Mouse (Mus musculus) embryonic facial prominence, embryonic 10.5 days (tissue): ENCODE data around the gene Cxcl16. TPM values are rescaled to one million over a fixed set of nuclear protein-coding genes. Genes with fewer than 3 reads are reported as not detected.
"Not testable (repeated sequence)": the region's sequence is repeated elsewhere in the genome, so short reads cannot be mapped to it uniquely, and the experiment has no call there.

Experiments
- DNase-seq: peaks from one replicate; pipeline ENCODE4 v3.0.0-alpha.2; 2017; ENCODE audit warnings: low spot score
- H3K27ac ChIP-seq: fragments of 300-500 bp; sonication (generic); replicated peaks from 2 replicates; pipeline ENCODE4 v1.5.1; 2016; ENCODE audit warnings: mild to moderate bottlenecking
- H3K27me3 ChIP-seq: fragments of 300-500 bp; sonication (generic); replicated peaks from 2 replicates; pipeline ENCODE4 v1.6.1; 2016; ENCODE audit warnings: low read depth, mild to moderate bottlenecking; ENCODE audit not compliant: poor library complexity, severe bottlenecking
- H3K36me3 ChIP-seq: fragments of 300-500 bp; sonication (generic); replicated peaks from 2 replicates; pipeline ENCODE4 v1.6.1; 2016; ENCODE audit warnings: mild to moderate bottlenecking, moderate library complexity
- H3K4me1 ChIP-seq: fragments of 300-500 bp; sonication (generic); 2 replicates; pipeline ENCODE4 v1.6.1; 2016
- H3K4me3 ChIP-seq: fragments of 300-500 bp; sonication (generic); 2 replicates; pipeline ENCODE4 v1.5.1; 2016; ENCODE audit warnings: mild to moderate bottlenecking, moderate library complexity
- H3K9me3 ChIP-seq: fragments of 300-500 bp; sonication (generic); 2 replicates; pipeline ENCODE4 v1.6.1; 2016; ENCODE audit warnings: mild to moderate bottlenecking
- WGBS: fragments of 180-500 bp; shearing (Covaris S2); methylation state at CpG from one replicate; pipeline ENCODE4 v1.1.7; 2016; 5-methylcytosine and 5-hydroxymethylcytosine counted together
- polyA plus RNA-seq: library from polyadenylated mRNA; unstranded; fragments of >200 nt; fragmentation: Nextera tagmentation; extraction: Ambion mirVana; gene quantifications from 2 replicates; pipeline ENCODE4 v1.2.1, GENCODE M21; 2016

Cxcl16 gene
- polyA plus RNA-seq, 1 experiment from 2014 or later = 0.39 TPM

DNA sequence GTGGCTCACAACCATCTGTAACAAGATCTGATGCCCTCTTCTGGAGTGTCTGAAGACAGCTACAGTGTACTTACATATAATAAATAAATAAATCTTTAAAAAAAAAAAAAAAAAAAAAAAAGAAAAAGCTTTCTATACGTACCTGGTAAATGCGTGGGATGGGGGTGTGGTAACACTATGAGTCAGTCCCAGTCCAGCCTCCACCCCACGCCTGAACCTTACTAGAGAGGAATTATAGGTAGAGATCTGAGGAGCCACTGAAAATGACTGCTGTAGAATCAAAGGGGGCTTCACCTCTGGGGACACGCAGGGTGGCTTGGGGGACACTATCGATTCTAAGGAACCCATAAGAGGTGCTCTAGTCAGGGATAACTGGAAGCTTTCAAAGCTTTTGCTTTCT, 13.5 kb upstream of the Cxcl16 start:
- not testable (repeated sequence) for H3K4me1 ChIP-seq, H3K9me3 ChIP-seq, H3K27me3 ChIP-seq, H3K36me3 ChIP-seq, H3K27ac ChIP-seq, H3K4me3 ChIP-seq, DNase-seq
- WGBS = 94% methylated on average over 5 of the region's 5 CpGs

DNA sequence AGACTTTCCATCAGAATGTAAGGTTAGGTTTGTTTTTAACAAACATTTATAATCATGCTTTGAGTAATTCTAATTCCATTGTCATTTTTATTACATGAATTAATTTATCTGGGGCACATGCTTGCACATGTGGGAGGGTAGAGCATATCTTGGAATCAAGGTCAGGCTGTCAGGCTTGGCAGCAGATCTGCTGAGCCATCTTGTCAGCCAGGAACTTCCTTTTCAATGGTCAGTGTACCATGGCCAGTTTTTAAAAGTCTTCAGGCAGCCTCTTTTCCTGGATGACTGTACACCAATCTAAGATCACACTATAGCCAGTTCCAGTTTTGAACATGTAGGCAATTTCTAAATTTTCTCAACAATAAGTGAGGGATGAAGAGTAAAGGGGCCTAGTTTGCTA, 12.9 kb upstream of the Cxcl16 start:
- H3K36me3 ChIP-seq = no peaks in the 10 kb centered on the region
- no peaks in the 10 kb centered on the region for H3K4me1 ChIP-seq
- no peak overlapping the region for H3K4me3 ChIP-seq
- peaks cover 4% of the 10 kb centered on the region; the same call in 1 of the 2 replicates for H3K27me3 ChIP-seq
- H3K9me3 ChIP-seq = no peaks in the 10 kb centered on the region
- no peak overlapping the region for H3K27ac ChIP-seq
- no peak for DNase-seq

DNA sequence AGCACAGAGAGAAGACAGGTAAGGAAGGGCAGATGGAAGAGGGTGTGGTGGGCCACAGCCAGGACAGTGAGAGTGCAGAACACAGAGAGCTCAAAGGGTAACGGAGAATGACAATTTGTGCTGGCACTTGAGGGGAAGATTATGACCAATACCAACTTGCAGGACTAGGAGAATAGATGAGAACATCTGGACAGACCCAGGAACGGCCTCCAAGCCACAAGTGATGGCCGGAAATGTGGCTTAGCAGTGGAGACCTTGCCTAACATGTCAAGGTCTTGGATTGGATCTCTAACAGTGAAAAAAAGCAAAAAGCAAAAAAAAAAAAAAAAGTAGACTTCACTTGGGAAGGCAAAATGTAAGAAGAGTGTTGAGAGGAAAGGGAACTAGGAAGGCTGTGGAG, 10.0 kb upstream of the Cxcl16 start:
- Histone ChIP-seq H3K36me3 (no peaks in the 10 kb centered on the region), H3K4me3 (no peak overlapping the region), H3K4me1 (peaks cover 13% of the 10 kb centered on the region), H3K9me3 (no peaks in the 10 kb centered on the region), H3K27me3 (peaks cover 34% of the 10 kb centered on the region), H3K27ac (no peak overlapping the region)
- WGBS = 89% methylated on average over 3 of the region's 3 CpGs
- no peak for DNase-seq

DNA sequence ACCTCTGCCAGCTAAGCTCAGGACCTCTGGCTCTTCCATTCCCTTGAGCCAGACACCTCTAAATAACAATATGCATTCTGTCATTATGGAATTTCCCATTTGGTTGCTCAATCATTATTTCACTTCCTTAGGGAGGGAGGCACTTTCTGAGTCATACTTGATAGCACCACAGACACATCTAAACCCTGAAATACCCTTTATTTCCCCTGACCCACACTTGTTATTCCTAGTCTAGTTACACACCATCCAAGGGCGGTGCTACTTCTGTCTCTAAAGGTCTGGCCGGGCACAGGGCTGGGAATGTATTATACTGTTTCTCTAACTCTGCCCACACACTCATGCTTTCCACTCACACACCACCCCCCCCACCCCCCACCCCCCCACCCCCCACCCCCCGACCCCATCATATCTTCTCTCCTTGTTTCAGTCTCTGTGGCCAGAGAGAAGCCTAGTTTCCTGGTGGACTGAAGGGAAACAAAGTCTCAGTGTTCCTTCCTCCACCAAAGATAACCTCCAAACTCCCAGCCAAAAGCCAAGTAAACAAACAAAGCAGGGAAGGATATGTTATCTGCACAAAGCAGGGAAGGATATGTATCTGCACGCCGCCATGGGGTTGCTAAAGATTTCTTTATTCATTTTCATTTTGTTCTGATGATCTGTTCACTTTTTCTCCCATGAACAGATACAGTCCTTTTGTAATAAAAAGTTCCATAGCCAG, 8.3 kb upstream of the Cxcl16 start:
- Histone ChIP-seq H3K27ac (no peak overlapping the region), H3K4me3 (no peak overlapping the region), H3K4me1 (peaks cover 19% of the 10 kb centered on the region), H3K36me3 (no peaks in the 10 kb centered on the region), H3K9me3 (no peaks in the 10 kb centered on the region), H3K27me3 (peaks cover 51% of the 10 kb centered on the region)
- 86% methylated on average over 5 of the region's 5 CpGs for WGBS
- DNase-seq = no peak

DNA sequence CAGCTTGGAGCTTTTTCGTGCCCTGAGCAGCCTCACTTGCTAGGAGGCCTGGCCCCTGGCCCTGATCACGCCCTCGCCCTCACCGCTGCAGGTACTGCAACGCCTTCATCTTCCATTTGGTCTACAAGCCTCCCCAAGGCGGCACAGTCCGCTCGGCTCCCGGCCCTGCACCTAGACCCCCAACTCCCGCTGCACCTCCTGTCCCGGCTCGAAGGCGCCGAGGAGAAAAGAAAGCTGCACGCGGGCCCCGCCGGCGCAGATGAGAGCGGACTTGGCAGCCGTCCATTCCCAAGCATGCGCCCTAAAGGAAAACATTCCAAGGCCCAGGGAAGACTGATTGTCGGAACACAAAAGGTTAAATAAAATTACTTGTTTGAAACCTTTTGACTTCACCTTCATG, 6.0 kb upstream of the Cxcl16 start:
- H3K36me3 ChIP-seq = no peaks in the 10 kb centered on the region
- no peaks in the 10 kb centered on the region for H3K9me3 ChIP-seq
- peak; percentile 26 for DNase-seq
- peaks cover 73% of the 10 kb centered on the region for H3K27me3 ChIP-seq
- H3K4me1 ChIP-seq = peaks cover 19% of the 10 kb centered on the region
- 14% methylated on average over 23 of the region's 23 CpGs for WGBS
- H3K27ac ChIP-seq = peak overlapping the region; percentile 57
- H3K4me3 ChIP-seq = peak overlapping the region; percentile 38

DNA sequence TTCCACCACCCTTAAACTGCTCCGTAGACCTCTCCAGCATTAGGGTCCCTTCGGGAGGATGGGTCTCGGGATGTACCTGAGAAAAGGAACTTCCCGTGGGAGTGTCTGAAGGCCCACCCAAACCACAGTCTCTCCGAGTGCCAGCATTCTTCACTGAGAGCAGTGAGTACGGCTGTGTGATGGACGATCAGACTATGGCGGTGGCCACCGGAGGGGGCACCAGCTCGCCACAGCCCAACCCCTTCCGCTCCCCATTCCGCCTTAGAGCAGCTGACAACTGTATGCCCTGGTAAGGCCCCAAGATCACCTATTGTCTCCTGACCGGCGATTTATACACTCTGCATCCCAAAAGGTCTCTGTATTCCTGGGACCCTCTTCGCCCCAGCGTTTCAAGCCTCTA, 5.4 kb upstream of the Cxcl16 start:
- H3K9me3 ChIP-seq = no peaks in the 10 kb centered on the region
- peak overlapping the region; percentile 38 for H3K4me3 ChIP-seq
- H3K4me1 ChIP-seq = peaks cover 19% of the 10 kb centered on the region
- H3K27ac ChIP-seq = peak overlapping the region; percentile 57; the same call in 1 of the 2 replicates
- H3K27me3 ChIP-seq = peaks cover 79% of the 10 kb centered on the region
- DNase-seq = peak; percentile 45
- no peaks in the 10 kb centered on the region for H3K36me3 ChIP-seq
- 23% methylated on average over 16 of the region's 16 CpGs for WGBS

DNA sequence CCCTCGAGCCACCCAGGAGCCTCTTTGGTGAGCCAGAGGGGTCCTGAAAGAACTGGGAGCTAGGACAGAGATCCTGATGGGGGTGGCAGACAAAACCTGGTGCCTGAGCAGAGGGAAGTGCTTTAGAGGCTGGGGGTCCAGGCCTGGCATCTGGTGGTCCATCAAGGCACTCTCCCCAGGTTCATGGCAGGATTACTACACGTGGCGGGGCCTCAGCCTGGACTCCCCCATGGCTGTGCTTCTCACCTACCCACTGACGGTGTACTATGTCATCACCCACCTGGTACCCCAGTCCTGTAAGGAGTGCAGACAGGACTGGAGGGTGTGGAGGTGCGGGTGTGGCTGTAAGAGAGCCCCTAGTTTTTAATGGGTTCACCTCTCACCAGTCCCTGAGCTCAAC, 4.2 kb upstream of the Cxcl16 start:
- peaks cover 29% of the 10 kb centered on the region for H3K4me1 ChIP-seq
- H3K4me3 ChIP-seq = no peak overlapping the region
- DNase-seq = no peak
- H3K9me3 ChIP-seq = no peaks in the 10 kb centered on the region
- no peak overlapping the region for H3K27ac ChIP-seq
- 68% methylated on average over 5 of the region's 5 CpGs for WGBS
- H3K36me3 ChIP-seq = no peaks in the 10 kb centered on the region
- H3K27me3 ChIP-seq = peaks cover 91% of the 10 kb centered on the region

DNA sequence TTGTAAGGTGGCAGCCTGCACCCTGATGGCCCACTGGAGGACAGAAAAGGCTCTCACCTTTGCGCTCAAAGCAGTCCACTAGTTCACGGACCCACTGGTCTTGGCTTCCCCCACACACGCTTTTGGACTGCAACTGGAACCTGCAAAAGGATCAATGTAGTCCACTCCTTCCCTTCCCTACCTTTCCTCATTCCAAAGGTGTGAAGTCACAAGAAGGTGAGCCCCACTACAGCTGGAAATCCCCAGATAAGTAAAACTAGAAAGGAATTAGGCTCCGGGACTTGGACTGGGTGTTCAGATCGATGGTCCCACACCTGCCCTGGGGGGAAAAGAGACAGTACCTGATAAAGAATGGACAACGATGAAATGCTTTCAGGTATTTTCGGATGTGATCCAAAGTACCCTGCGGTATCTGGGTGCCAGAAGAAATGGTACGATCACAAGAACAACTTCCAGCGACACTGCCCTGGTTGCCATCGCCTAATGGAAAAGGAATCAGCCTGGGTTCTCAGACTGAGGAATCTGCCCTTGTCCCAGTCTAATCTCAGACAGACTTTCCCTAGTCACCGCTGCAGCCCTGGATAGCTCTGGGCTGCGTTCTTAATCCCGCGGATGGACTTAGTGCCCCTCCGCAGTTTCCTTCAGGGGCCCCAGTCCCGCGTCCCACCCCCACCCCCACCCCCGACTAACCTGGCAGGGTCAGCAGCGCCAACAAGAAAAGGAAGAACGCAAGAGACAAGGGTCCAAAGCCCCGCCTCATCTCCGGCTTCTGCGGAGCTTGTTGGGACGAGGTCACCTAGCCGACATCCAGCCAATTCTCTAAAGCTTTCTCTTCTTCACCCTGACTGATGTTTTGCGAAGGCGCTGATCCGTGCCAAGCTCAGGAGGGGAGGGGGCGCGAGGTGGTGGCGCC, 840 bp downstream of the Cxcl16 start, which contains the start of gene Zmynd15:
Zmynd15 (plus strand) TSS at position 746 of the 913 bp plus-strand sequence.
- Histone ChIP-seq H3K4me1 (peaks cover 14% of the 10 kb centered on the region), H3K36me3 (peaks cover 7% of the 10 kb centered on the region), H3K9me3 (no peaks in the 10 kb centered on the region), H3K27me3 (peaks cover 64% of the 10 kb centered on the region), H3K4me3 (peak within 1 kb of the TSS; percentile 65), H3K27ac (peak within 1 kb of the TSS; percentile 44; the same call in 1 of the 2 replicates)
- peak; percentile 20 for DNase-seq
- 19% methylated on average over 32 of the region's 32 CpGs for WGBS

DNA sequence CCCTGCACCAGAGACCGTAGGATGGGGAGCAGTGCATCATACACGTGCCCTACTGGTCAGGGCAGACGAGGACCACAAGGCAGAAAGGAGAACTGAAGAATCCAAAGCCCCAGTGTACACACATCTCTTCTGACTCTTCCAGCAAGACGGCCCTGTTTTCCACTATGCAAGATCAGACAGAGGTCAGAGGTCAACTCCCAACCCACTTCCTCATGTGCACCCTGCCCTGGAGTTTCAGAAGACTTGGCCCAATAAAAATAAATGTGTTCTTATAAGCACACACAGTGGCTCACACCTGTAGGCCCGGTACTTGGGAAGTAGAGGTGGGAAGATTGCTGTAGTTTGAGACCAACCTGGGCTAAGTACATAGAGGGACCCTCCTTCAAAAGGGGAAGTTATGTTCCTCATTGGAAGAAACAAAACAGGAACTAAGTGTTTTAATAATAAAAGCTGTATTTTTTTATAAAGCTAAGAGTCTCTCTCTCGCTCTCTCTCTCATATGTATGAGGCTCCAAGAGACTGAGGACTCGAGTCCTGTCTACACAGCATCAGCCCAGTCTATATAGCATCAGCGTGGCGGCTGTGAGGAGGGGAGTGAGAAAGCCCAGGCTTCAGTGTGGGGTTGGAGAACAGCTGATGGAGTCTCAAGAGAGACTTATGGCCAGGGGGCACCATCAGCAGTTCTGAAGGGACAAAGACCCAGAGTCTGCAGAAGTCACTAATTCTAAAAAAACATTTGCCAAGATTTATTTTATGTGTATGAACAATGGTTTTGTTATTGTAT, 6.3 kb downstream of the Cxcl16 start:
- no peak for DNase-seq
- no peaks in the 10 kb centered on the region for H3K9me3 ChIP-seq
- no peak overlapping the region for H3K27ac ChIP-seq
- H3K4me1 ChIP-seq = peaks cover 19% of the 10 kb centered on the region
- 86% methylated on average over 9 of the region's 9 CpGs for WGBS
- peaks cover 17% of the 10 kb centered on the region for H3K36me3 ChIP-seq
- H3K27me3 ChIP-seq = peaks cover 9% of the 10 kb centered on the region
- peak overlapping the region; percentile 30; the same call in 1 of the 2 replicates for H3K4me3 ChIP-seq

DNA sequence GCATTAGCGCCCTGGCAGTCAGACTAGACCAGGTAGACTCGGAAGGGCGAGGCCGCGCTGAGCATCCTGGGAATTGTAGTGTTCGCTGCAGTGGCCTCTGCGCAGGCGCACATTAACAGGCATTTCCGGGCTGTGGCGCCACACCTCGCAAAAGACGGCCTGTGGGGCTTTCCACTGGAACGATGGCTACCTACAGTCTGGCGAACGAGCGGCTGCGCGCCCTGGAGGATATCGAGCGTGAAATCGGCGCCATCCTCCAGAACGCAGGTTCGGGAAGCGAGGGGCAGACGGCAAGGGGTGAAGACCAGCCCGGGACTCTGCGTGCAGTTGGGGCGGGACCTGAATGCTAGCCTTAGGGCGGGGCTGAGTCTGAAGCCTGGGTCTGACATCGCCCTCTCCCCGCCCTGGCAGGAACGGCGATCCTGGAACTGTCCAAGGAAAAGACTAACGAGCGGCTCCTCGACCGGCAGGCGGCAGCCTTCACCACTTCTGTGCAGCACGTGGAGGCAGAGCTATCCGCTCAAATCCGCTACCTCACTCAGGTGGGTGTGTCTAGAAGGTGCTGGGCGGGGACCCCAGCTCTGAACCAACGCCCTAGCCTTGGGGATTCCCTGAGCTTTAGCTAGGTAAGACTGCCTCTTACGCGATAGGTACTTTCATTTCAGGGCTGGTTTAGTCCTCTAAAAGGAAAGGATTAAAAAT, 7.8 kb downstream of the Cxcl16 start, which contains the start of gene Med11:
Med11 (plus strand) TSS at position 123 of the 702 bp plus-strand sequence.
- peak within 1 kb of the TSS; percentile 82 for H3K4me3 ChIP-seq
- no peaks in the 10 kb centered on the region for H3K27me3 ChIP-seq
- under 1% methylated on average over 46 of the region's 46 CpGs for WGBS
- peaks cover 19% of the 10 kb centered on the region for H3K4me1 ChIP-seq
- DNase-seq = peak; percentile 96
- H3K27ac ChIP-seq = peak within 1 kb of the TSS; percentile 97
- H3K9me3 ChIP-seq = no peaks in the 10 kb centered on the region
- H3K36me3 ChIP-seq = peaks cover 17% of the 10 kb centered on the region

DNA sequence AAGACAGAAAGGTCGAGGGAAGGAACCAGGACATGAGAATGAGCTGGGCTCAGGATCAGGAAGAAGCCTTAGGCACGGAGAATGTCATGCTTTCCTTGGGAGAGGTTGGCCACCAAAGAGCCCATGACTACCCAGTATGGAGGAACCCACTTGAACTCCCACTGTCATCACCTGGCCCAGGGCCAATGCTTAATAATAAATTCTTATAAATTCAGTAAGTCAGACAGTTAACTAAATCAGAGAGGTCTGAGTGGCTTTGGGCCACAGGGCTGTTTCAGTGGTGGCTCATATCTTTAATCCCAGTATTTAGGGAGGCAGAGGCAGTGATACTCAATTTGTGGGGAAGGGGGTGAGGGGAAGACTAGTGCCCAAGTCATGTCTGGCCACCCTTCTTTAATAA, 8.9 kb downstream of the Cxcl16 start:
- 91% methylated on average over 2 of the region's 2 CpGs for WGBS
- Histone ChIP-seq H3K4me3 (peak overlapping the region; percentile 82; the same call in 1 of the 2 replicates), H3K9me3 (no peaks in the 10 kb centered on the region), H3K4me1 (peaks cover 19% of the 10 kb centered on the region), H3K36me3 (peaks cover 17% of the 10 kb centered on the region), H3K27ac (no peak overlapping the region), H3K27me3 (no peaks in the 10 kb centered on the region)
- DNase-seq = no peak
